Mouse (Mus musculus): Measurements from ENCODE around the gene 2010111I01Rik. TPM values are rescaled to one million over a fixed set of nuclear protein-coding genes. Genes with fewer than 3 reads are reported as not detected.

2010111I01Rik gene
- total and polyA plus RNA-seq, 3 experiments: 84.6 to 101 (median 91.0) TPM

DNA sequence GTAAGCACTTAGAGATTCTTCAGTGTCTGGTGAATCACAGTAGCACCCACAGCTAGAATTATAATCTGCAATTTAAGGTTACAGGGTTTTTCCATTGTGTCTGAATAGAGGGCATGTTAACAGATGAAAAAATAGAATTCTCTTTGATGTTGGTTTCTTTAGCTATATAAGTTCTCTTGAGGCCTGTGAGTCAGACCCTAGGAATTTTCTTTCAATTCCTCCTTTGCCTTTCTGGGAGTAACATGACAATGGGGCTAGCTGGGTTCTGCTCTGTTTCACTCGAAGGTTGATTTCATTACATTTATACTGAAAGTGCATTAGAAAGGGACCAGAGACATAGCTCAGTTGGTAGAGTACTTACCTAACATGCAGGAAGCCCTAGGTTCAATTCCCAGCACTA is 101.9 kb downstream of the 2010111I01Rik start:
- 68% methylated on average over 1 of the region's 1 CpGs for WGBS
- Histone ChIP-seq H3K27me3 (ENCODE audit: control insufficient read depth, insufficient read depth, low read length) (no peaks in the 10 kb centered on the region), H3K27ac (no peak overlapping the region), H3K79me2 (replicated peaks; ENCODE audit: control insufficient read depth, insufficient read depth, low read length) (no peaks in the 10 kb centered on the region), H3K9ac (ENCODE audit: low read depth, low read length) (no peak overlapping the region), H3K36me3 (ENCODE audit: control insufficient read depth, insufficient read depth, low read length) (no peaks in the 10 kb centered on the region; the same call in 1 of the 2 replicates), H3K4me1 (ENCODE audit: control insufficient read depth, insufficient read depth, low read length) (no peaks in the 10 kb centered on the region), H3K4me3 (no peak overlapping the region)
- intact Hi-C loops (cut with DNase I): no loop called here
- DNase-seq: no peak
- TF ChIP-seq CTCF (IDR thresholded peaks at IDR 0.05): no peak
- TF ChIP-seq POLR2A (IDR thresholded peaks at IDR 0.05; ENCODE audit: insufficient read depth, low read depth, low read length): no peak
- TF ChIP-seq EP300 (IDR thresholded peaks at IDR 0.05; ENCODE audit: insufficient read depth, low read depth, low read length): no peak

DNA sequence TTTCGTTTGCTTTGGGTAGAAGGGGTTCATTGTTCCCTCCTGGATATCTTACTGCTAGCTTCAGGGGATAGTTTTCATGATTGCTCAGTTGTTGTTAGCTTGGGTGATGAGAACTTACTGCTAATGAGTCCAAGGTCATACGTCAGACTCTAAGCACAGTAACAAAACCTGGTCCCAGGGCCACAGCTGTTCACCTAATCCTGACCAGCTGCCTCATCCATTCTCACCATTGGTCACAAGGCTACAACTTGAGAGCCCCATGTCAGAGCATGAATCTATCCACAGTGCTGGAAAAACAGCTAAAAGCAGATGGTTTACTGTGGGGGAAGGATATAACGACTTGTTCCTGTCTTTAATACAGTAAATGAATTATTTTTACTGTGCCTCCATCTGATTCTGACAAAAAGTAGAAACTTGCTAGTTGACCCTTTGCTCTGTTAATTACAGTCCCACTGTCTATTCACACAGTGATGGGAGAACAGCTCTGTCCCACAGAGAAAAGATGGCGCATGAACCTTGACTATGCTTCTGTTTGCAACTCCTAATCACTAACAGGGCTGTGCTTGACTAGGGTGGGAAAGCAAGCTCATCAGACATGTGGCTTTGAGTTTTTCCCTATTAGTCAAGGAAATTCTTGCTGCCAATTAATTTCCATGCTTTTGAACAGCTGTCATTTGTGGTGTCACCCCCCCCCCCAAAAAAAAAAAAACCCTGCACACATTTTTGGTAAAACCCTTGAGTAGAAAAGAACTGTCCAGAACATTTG is 103.9 kb downstream of the 2010111I01Rik start:
- Histone ChIP-seq H3K4me3 (no peak overlapping the region), H3K27me3 (ENCODE audit: control insufficient read depth, insufficient read depth, low read length) (no peaks in the 10 kb centered on the region), H3K9ac (ENCODE audit: low read depth, low read length) (no peak overlapping the region), H3K27ac (no peak overlapping the region), H3K36me3 (ENCODE audit: control insufficient read depth, insufficient read depth, low read length) (no peaks in the 10 kb centered on the region; the same call in 1 of the 2 replicates), H3K79me2 (replicated peaks; ENCODE audit: control insufficient read depth, insufficient read depth, low read length) (no peaks in the 10 kb centered on the region), H3K4me1 (ENCODE audit: control insufficient read depth, insufficient read depth, low read length) (peaks cover 3% of the 10 kb centered on the region)
- 84% methylated on average over 4 of the region's 4 CpGs for WGBS
- intact Hi-C loops (cut with DNase I): no loop called here
- TF ChIP-seq EP300 (IDR thresholded peaks at IDR 0.05; ENCODE audit: insufficient read depth, low read depth, low read length) (no peak), POLR2A (IDR thresholded peaks at IDR 0.05; ENCODE audit: insufficient read depth, low read depth, low read length) (no peak), CTCF (IDR thresholded peaks at IDR 0.05) (no peak)
- no peak for DNase-seq

DNA sequence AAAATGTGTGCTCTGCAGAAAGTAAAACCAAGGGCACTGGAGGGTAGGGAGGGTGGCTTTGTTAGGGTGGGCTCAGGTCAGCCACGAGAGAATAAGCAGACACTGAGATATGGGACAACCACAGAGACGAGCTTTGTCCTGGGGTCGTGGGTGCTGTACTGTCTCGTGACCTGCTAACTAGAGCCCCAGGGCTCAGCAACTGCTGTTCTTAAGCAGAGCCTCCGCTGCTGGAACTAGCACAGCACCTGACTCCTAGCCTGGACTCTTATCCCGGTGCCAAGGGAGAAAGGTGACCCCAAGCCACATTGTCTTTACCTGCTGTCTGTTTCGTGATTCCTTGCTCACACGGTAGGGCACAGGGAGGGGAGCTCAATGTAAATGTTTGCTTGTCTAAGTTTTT is 107.2 kb downstream of the 2010111I01Rik start:
- Histone ChIP-seq H3K9ac (ENCODE audit: low read depth, low read length) (no peak overlapping the region), H3K79me2 (replicated peaks; ENCODE audit: control insufficient read depth, insufficient read depth, low read length) (no peaks in the 10 kb centered on the region), H3K27me3 (ENCODE audit: control insufficient read depth, insufficient read depth, low read length) (no peaks in the 10 kb centered on the region), H3K27ac (peak overlapping the region; percentile 21), H3K4me3 (no peak overlapping the region), H3K4me1 (ENCODE audit: control insufficient read depth, insufficient read depth, low read length) (peaks cover 9% of the 10 kb centered on the region), H3K36me3 (ENCODE audit: control insufficient read depth, insufficient read depth, low read length) (peaks cover 2% of the 10 kb centered on the region; the same call in 1 of the 2 replicates)
- no peak for DNase-seq
- TF ChIP-seq CTCF (IDR thresholded peaks at IDR 0.05): no peak
- TF ChIP-seq POLR2A (IDR thresholded peaks at IDR 0.05; ENCODE audit: insufficient read depth, low read depth, low read length): no peak
- no peak for TF ChIP-seq EP300 (IDR thresholded peaks at IDR 0.05; ENCODE audit: insufficient read depth, low read depth, low read length)
- intact Hi-C loops (cut with DNase I): no loop called here
- WGBS: 83% methylated on average over 8 of the region's 8 CpGs

DNA sequence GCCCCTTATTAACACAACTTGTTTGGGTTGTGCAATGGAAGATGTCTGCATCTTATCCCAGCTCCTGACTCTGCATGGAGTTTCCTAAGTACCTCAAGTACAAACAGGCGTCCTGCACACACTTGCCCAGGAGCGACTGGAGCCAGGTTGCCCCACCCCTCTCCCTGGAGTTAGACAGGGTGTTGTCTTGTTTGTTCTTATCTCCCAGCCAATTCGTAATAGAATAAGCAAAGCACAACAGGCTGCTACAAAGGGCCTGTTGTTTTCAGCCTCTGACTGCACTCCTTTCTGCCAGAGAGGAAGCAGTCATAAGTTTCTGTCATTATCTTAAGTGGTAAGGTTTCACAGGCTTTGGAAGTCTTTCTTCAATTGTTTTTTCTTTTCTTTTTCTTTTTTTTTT is 107.7 kb downstream of the 2010111I01Rik start:
- WGBS: 15% methylated on average over 3 of the region's 3 CpGs
- H3K4me3 ChIP-seq: no peak overlapping the region
- H3K9ac ChIP-seq (ENCODE audit: low read depth, low read length): no peak overlapping the region
- peaks cover 2% of the 10 kb centered on the region; the same call in 1 of the 2 replicates for H3K36me3 ChIP-seq (ENCODE audit: control insufficient read depth, insufficient read depth, low read length)
- H3K4me1 ChIP-seq (ENCODE audit: control insufficient read depth, insufficient read depth, low read length): peaks cover 9% of the 10 kb centered on the region
- H3K27ac ChIP-seq: peak overlapping the region; percentile 52
- no peaks in the 10 kb centered on the region for H3K79me2 ChIP-seq (replicated peaks; ENCODE audit: control insufficient read depth, insufficient read depth, low read length)
- peak; percentile 45 to 68 for DNase-seq
- no peaks in the 10 kb centered on the region for H3K27me3 ChIP-seq (ENCODE audit: control insufficient read depth, insufficient read depth, low read length)
- TF ChIP-seq POLR2A (IDR thresholded peaks at IDR 0.05; ENCODE audit: insufficient read depth, low read depth, low read length): no peak
- TF ChIP-seq EP300 (IDR thresholded peaks at IDR 0.05; ENCODE audit: insufficient read depth, low read depth, low read length): no peak
- no peak for TF ChIP-seq CTCF (IDR thresholded peaks at IDR 0.05)
- intact Hi-C loops (cut with DNase I): no loop called here

DNA sequence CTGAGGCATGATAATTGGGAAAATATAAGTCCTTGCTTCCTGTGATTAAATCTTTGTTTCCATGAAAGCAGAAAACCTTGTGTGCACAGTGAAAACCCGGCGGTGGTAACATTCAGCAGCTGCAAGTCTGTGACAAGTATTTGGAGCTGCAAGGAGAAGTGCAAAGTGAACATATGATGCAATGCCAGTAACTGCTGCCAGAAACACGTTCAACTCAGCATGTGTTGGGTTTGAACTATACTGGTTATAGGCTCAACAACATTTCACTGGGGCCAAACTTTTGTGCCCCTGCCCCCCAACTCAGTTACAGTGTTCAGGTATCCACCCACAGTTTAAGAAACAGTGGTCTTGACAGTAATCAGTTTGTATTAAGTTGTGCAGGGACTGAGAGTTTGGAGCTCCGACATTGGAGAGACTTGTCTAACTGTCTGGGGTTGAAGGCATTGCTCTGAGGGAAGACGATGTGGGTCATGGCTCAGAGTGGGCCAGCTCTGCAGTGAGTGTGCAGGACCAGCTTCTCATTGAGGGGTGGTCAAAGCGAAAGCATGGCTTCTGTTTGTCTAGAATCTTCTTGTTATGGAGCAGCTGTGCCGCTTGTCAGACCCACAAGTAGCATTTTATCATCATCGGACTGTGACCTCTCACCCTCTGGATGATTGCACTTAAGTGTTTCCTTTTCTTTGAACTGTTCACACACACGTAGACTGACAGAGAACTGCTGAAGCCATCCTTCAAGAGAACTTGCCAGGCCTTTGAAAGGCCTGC is 109.4 kb downstream of the 2010111I01Rik start:
- H3K27ac ChIP-seq: peak overlapping the region; percentile 18
- no peak overlapping the region for H3K9ac ChIP-seq (ENCODE audit: low read depth, low read length)
- TF ChIP-seq POLR2A (IDR thresholded peaks at IDR 0.05; ENCODE audit: insufficient read depth, low read depth, low read length) (no peak), EP300 (IDR thresholded peaks at IDR 0.05; ENCODE audit: insufficient read depth, low read depth, low read length) (no peak), CTCF (IDR thresholded peaks at IDR 0.05) (no peak)
- no peaks in the 10 kb centered on the region for H3K27me3 ChIP-seq (ENCODE audit: control insufficient read depth, insufficient read depth, low read length)
- H3K36me3 ChIP-seq (ENCODE audit: control insufficient read depth, insufficient read depth, low read length): peaks cover 2% of the 10 kb centered on the region; the same call in 1 of the 2 replicates
- H3K4me3 ChIP-seq: no peak overlapping the region
- peak; percentile 45 to 54 for DNase-seq
- no peaks in the 10 kb centered on the region for H3K79me2 ChIP-seq (replicated peaks; ENCODE audit: control insufficient read depth, insufficient read depth, low read length)
- peaks cover 9% of the 10 kb centered on the region for H3K4me1 ChIP-seq (ENCODE audit: control insufficient read depth, insufficient read depth, low read length)
- intact Hi-C loops (cut with DNase I): no loop called here
- WGBS: 44% methylated on average over 9 of the region's 9 CpGs

DNA sequence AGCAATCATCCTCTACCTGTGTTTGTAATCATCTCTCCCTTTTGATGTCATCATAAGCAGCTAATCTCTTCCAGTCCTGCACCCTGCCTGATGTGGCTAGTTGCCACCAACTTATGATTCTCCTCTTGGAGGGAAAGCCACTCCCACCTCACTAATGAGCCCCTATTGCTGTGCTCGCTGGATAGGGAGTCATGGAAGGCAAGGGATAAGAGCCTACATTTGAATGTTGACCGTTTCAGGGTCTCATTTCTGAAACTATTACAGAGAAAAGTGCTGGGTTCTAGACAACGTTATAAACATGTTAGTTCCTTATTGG is 109.9 kb downstream of the 2010111I01Rik start:
- Histone ChIP-seq H3K4me1 (ENCODE audit: control insufficient read depth, insufficient read depth, low read length) (peaks cover 9% of the 10 kb centered on the region), H3K27ac (no peak overlapping the region; the same call in 1 of the 2 replicates), H3K27me3 (ENCODE audit: control insufficient read depth, insufficient read depth, low read length) (no peaks in the 10 kb centered on the region), H3K36me3 (ENCODE audit: control insufficient read depth, insufficient read depth, low read length) (peaks cover 2% of the 10 kb centered on the region; the same call in 1 of the 2 replicates), H3K9ac (ENCODE audit: low read depth, low read length) (no peak overlapping the region), H3K4me3 (no peak overlapping the region), H3K79me2 (replicated peaks; ENCODE audit: control insufficient read depth, insufficient read depth, low read length) (no peaks in the 10 kb centered on the region)
- DNase-seq: no peak
- intact Hi-C loops (cut with DNase I): no loop called here
- 72% methylated on average over 3 of the region's 3 CpGs for WGBS
- TF ChIP-seq POLR2A (IDR thresholded peaks at IDR 0.05; ENCODE audit: insufficient read depth, low read depth, low read length): no peak
- no peak for TF ChIP-seq EP300 (IDR thresholded peaks at IDR 0.05; ENCODE audit: insufficient read depth, low read depth, low read length)
- TF ChIP-seq CTCF (IDR thresholded peaks at IDR 0.05): no peak

Data from heart, adult 2 months (tissue).